Mouse (Mus musculus) embryonic facial prominence, embryonic 14.5 days (tissue): ENCODE measurements around the gene Cbx5. TPM values are rescaled to one million over a fixed set of nuclear protein-coding genes. Genes with fewer than 3 reads are reported as not detected.

Experiments
- ATAC-seq: fragments of 200-750 bp; cut with Nextera tagmentation; 2 replicates; pipeline ENCODE4 v1.8.0; 2017; ENCODE audit warnings: low read depth, moderate number of reproducible peaks, moderate TSS enrichment
- DNase-seq: peaks from one replicate; pipeline ENCODE4 v3.0.0-alpha.2; 2015; ENCODE audit warnings: low spot score
- H3K27ac ChIP-seq: fragments of 300-500 bp; sonication (generic); replicated peaks from 2 replicates; pipeline ENCODE4 v1.5.1; 2014; ENCODE audit warnings: low read depth, mild to moderate bottlenecking, low read length, moderate library complexity
- H3K27me3 ChIP-seq: fragments of 300-500 bp; sonication (generic); replicated peaks from 2 replicates; pipeline ENCODE4 v1.6.1; 2014; ENCODE audit warnings: low read length; ENCODE audit not compliant: control insufficient read depth, insufficient read depth
- H3K36me3 ChIP-seq: fragments of 300-500 bp; sonication (generic); 2 replicates; pipeline ENCODE4 v1.6.1; 2014; ENCODE audit warnings: low read length, mixed read lengths; ENCODE audit not compliant: control insufficient read depth, insufficient read depth
- H3K4me1 ChIP-seq: fragments of 300-500 bp; sonication (generic); 2 replicates; pipeline ENCODE4 v1.6.1; 2014; ENCODE audit warnings: antibody characterized with exemption, low read length; ENCODE audit not compliant: control insufficient read depth, insufficient read depth
- H3K4me2 ChIP-seq: fragments of 300-500 bp; sonication (generic); 2 replicates; pipeline ENCODE4 v1.6.1; 2014; ENCODE audit warnings: low read depth, mild to moderate bottlenecking, low read length, moderate library complexity, mixed read lengths
- H3K4me3 ChIP-seq: fragments of 300-500 bp; sonication (generic); 2 replicates; pipeline ENCODE4 v1.5.1; 2014; ENCODE audit warnings: low read depth, mild to moderate bottlenecking, low read length
- H3K9ac ChIP-seq: fragments of 300-500 bp; sonication (generic); 2 replicates; pipeline ENCODE4 v1.6.1; 2014; ENCODE audit warnings: low read depth, mild to moderate bottlenecking, low read length, moderate library complexity, mixed read lengths
- H3K9me3 ChIP-seq: fragments of 300-500 bp; sonication (generic); 2 replicates; pipeline ENCODE4 v1.6.1; 2016; ENCODE audit warnings: low read length; ENCODE audit not compliant: control insufficient read depth
- WGBS: fragments of 180-500 bp; shearing (Covaris S2); extraction: QIAGEN DNeasy Blood & Tissue Kit; methylation state at CpG from one replicate; pipeline ENCODE4 v1.1.7; 2014; 5-methylcytosine and 5-hydroxymethylcytosine counted together
- polyA plus RNA-seq: library from polyadenylated mRNA; unstranded; fragments of >200 nt; fragmentation: Nextera tagmentation; extraction: Ambion mirVana; gene quantifications from 2 replicates; pipeline ENCODE4 v1.2.1, GENCODE M21; 2014

Gene Cbx5
- polyA plus RNA-seq, 1 experiment from 2014 or later, result 112 TPM

GRCm38 (mm10) chr15:103214971-103215907 is 24.4 kb downstream of the Cbx5 start:
- DNase-seq, result peak; percentile 98
- H3K4me3 ChIP-seq, result peak overlapping the region; percentile 41

DNA sequence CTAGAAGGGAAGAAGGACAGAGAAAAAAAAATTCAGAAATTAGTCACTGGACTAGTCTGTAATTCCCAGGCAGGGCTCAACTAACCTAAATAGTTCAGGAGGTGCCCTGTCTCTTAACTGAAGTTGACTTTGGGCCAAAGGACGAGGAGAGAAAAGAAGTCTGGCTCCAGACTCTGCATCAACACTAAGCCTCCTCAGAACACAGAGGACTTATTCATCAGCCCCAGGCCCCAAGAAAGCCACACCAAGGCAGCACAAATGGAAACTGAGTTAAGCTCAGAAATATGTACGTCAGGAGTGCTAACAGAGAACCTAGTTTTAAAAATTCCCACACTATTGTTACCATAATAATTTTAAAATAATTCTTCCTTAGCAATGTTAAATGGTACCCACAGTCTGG is 25.5 kb downstream of the Cbx5 start:
- H3K27ac ChIP-seq, result peak overlapping the region; percentile 95
- H3K4me3 ChIP-seq, result peak overlapping the region; percentile 41
- H3K27me3 ChIP-seq, result no peaks in the 10 kb centered on the region
- H3K9me3 ChIP-seq, result no peaks in the 10 kb centered on the region
- peaks cover 38% of the 10 kb centered on the region for H3K36me3 ChIP-seq
- peak overlapping the region; percentile 62 for H3K4me2 ChIP-seq
- DNase-seq, result peak; percentile 59
- WGBS, result 24% methylated on average over 2 of the region's 2 CpGs
- H3K4me1 ChIP-seq, result peaks cover 19% of the 10 kb centered on the region
- ATAC-seq, result no peak
- H3K9ac ChIP-seq, result peak overlapping the region; percentile 54

More at GRCm38 (mm10) chr15:103214971-103215907, 24.4 kb downstream of the Cbx5 start:
- Histone ChIP-seq H3K36me3 (peaks cover 27% of the 10 kb centered on the region), H3K27me3 (no peaks in the 10 kb centered on the region), H3K4me1 (peaks cover 19% of the 10 kb centered on the region), H3K27ac (peak overlapping the region; percentile 95), H3K4me2 (peak overlapping the region; percentile 62), H3K9ac (peak overlapping the region; percentile 57), H3K9me3 (no peaks in the 10 kb centered on the region)
- peak; percentile 97 for ATAC-seq
- WGBS, result 0% methylated on average over 15 of the region's 15 CpGs

DNA sequence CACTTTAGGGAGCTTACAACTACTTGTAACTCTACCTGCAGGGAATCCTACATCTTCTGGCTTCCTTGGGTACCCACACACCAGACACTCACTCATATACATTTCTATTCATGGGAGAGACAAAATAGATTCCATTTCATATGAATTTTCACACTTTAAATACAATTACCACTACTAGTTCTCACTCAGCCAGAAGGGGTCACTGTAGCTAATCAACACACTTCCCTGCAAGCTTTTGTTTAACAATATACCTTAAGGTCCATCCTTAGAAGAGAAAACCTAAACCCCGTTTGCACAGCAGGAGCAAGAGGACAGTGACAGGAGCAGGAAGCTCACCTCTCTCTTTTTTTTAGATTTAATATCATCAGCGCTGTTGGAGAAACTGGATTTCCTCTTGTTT is 34.5 kb downstream of the Cbx5 start:
- 63% methylated on average over 2 of the region's 2 CpGs for WGBS
- Histone ChIP-seq H3K4me2 (no peak overlapping the region), H3K27me3 (no peaks in the 10 kb centered on the region), H3K9ac (no peak overlapping the region), H3K4me1 (no peaks in the 10 kb centered on the region), H3K9me3 (no peaks in the 10 kb centered on the region), H3K27ac (no peak overlapping the region), H3K36me3 (peaks cover 80% of the 10 kb centered on the region), H3K4me3 (no peak overlapping the region)
- ATAC-seq (no peak), DNase-seq (peak; percentile 43)

DNA sequence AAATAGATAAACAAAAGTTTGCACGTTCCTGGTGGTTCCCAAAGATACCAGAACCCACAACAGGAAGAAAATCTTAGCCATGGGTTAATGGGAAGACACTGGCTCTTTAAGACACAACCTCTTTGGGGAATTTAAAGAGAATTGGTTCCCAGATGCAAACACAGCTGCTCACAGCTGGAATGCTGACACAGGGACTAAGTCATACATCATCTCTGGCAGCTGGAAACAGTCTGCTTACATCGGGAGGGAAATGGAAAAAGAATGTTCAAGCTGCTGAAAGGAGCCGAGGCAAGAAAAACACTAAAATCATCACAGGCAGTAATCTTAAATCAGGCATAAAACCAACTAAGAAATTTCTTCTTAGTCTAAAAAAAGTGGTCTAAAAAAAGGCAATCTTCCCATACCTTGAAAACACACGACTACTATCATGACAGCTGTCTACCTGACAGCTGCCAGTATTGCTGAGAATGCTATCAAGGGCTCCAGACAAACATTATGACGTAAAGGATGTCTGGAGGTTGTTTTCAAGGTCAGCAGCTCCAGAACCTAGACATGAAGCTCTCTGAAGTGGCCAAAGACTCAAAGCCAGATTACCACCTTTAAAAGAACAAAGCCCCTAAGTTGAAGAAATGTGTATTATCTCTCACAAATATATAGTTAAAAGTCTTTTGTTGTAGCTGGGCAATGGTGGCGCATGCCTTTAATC is 37.4 kb downstream of the Cbx5 start:
- Histone ChIP-seq H3K27ac (peak overlapping the region; percentile 59), H3K4me2 (no peak overlapping the region)

DNA sequence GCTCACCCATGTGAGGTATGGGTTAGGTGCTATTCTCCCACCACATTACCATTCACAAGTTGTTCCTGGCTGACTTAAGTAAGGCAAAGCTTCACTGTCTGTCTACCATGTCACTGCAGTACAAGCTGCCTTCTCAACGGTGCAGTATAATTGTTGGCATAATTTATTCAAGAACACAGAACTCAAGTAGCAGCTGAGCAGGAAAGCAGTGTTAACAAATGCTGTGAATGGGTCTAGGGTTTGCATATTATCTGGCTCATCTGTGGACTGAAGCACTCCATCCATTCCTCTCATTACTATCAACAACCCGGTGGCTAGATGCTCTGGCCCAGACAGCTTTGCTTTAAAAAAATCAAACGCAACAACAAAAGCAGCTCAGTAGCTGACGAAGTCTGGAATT is 41.8 kb downstream of the Cbx5 start:
- Histone ChIP-seq H3K4me2 (no peak overlapping the region), H3K4me1 (no peaks in the 10 kb centered on the region), H3K9me3 (no peaks in the 10 kb centered on the region), H3K4me3 (no peak overlapping the region), H3K27me3 (no peaks in the 10 kb centered on the region), H3K27ac (no peak overlapping the region), H3K9ac (no peak overlapping the region), H3K36me3 (peaks cover 85% of the 10 kb centered on the region)
- ATAC-seq (no peak), DNase-seq (no peak)
- WGBS, result 87% methylated on average over 4 of the region's 4 CpGs

More for the DNA sequence above, 37.4 kb downstream of the Cbx5 start:
- H3K27me3 ChIP-seq, result no peaks in the 10 kb centered on the region
- no peak overlapping the region for H3K4me3 ChIP-seq
- H3K9ac ChIP-seq, result no peak overlapping the region
- ATAC-seq (peak; percentile 57; the same call in 1 of the 2 replicates), DNase-seq (peak; percentile 85)
- no peaks in the 10 kb centered on the region for H3K4me1 ChIP-seq
- H3K9me3 ChIP-seq, result no peaks in the 10 kb centered on the region
- WGBS, result 39% methylated on average over 6 of the region's 6 CpGs
- peaks cover 80% of the 10 kb centered on the region for H3K36me3 ChIP-seq

- Histone ChIP-seq H3K36me3 (peaks cover 87% of the 10 kb centered on the region), H3K4me1 (no peaks in the 10 kb centered on the region), H3K4me2 (no peak overlapping the region), H3K9me3 (no peaks in the 10 kb centered on the region), H3K27me3 (no peaks in the 10 kb centered on the region), H3K4me3 (no peak overlapping the region), H3K27ac (no peak overlapping the region), H3K9ac (no peak overlapping the region)
- DNase-seq, result no peak
- no peak for ATAC-seq
- WGBS, result 87% methylated on average over 1 of the region's 1 CpGs
Measured at GRCm38 (mm10) chr15:103196835-103197234, 42.8 kb downstream of the Cbx5 start.

GRCm38 (mm10) chr15:103193606-103194005 is 46.0 kb downstream of the Cbx5 start:
- Histone ChIP-seq H3K9ac (no peak overlapping the region), H3K27me3 (no peaks in the 10 kb centered on the region), H3K36me3 (peaks cover 81% of the 10 kb centered on the region), H3K4me2 (no peak overlapping the region), H3K4me1 (no peaks in the 10 kb centered on the region), H3K27ac (no peak overlapping the region), H3K4me3 (no peak overlapping the region), H3K9me3 (no peaks in the 10 kb centered on the region)
- ATAC-seq, result no peak
- WGBS, result 82% methylated on average over 2 of the region's 2 CpGs
- no peak for DNase-seq

DNA sequence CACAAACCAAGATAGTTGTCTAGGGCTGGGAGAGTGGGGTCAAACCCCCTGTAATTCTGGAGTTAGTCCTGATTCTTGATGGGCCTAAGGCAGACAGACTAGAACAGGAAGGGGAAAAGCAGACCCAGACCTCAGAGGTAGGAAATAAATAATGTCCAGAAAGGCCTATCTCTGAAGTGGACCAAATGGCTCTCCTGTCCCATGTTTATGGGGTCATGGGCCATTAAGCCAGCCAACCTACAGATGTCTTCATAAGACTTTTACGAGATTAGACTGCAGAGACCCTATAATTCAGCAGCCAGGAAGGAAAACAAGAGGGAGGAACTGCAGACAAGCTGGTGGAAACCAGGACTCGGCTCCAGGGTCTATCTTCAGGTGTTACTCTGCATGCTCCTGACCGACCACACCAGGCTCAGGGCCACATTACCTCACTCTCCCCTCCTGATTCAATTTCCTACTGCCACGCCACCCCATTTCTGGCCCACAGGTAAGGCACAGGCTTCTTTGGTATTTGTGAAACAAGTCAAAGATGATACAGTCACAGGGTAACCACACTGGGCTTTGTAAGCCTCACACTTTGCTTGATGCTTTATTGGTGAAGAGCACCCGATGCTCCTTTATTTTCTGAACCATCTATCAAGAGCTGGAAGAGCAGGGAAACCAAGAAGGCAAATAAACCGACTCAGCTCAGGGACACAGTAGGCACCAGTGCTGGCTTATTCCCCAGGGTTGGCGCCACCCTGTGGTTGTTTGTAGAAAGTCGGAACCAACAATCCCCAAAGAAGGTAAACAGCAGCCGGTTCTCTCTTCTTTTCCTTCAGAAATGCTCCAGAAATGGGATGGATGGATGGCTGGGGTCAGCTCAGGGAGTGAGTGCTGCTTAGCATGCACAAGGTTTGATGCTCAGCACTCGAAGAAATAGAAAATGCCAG is 48.8 kb downstream of the Cbx5 start:
- DNase-seq (no peak), ATAC-seq (no peak)
- no peak overlapping the region for H3K4me3 ChIP-seq
- no peaks in the 10 kb centered on the region for H3K9me3 ChIP-seq
- no peak overlapping the region for H3K27ac ChIP-seq
- no peaks in the 10 kb centered on the region for H3K27me3 ChIP-seq
- H3K4me1 ChIP-seq, result no peaks in the 10 kb centered on the region
- H3K36me3 ChIP-seq, result peaks cover 53% of the 10 kb centered on the region
- H3K9ac ChIP-seq, result no peak overlapping the region
- H3K4me2 ChIP-seq, result no peak overlapping the region
- WGBS, result 62% methylated on average over 10 of the region's 10 CpGs
